Mouse (Mus musculus) ES-Bruce4 (cell line): ENCODE data around the gene Strap.

ENCODE experiments used
- CTCF ChIP-seq: IDR thresholded peaks from one replicate; pipeline ENCODE4 v1.8.1; 2011; ENCODE audit warnings: low read depth, low read length
- POLR2A ChIP-seq: IDR thresholded peaks from one replicate; pipeline ENCODE4 v1.8.1; 2011; ENCODE audit warnings: low read length; ENCODE audit not compliant: insufficient read depth

GRCm38 (mm10) chr6:137773637-137774028 lies 38.8 kb downstream of the Strap start:
- TF ChIP-seq POLR2A (no peak), CTCF (no peak)
